In the genomic region with DNA sequence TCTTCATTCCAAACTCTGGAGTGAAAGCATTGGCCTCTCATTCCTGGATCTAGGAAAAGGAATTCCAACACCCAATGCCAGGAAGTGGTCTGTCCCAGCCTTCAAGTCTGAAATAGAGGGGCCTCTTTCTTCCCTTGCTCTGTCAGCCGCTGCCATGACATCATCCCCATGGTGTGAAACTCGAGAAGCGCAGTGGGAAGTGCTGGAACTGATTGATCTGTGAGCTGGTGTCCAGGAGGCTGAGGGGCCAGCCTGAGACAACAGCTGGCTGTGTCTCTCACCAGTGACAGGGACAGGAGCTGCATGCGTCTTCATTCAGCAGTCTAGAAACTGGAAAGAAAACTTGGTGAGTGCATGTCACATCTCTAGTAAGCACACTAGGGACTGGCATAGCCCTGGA, we compare ENCODE assay signal across 28 mouse cellular contexts. TPM values are rescaled to one million over a fixed set of nuclear protein-coding genes. Genes with fewer than 3 reads are reported as not detected.
A peak's percentile ranks its signal among the peaks of the same experiment; 100 is the strongest.
DNase-seq lines count a peak whose midpoint lies in the region; ATAC-seq lines count a peak whose summit lies in the region.
"Had no signal": no experiment of that assay in that cellular context is flagged by ENCODE, and none has a peak within 500 bp of the region (broad histone marks: within the 10 kb centered on the region; RNA-seq: fewer than 3 reads in every experiment).

No protein-coding gene starts in this region.

- H3K4me1 ChIP-seq in heart, embryonic 10.5 days = peaks cover 35% of the 10 kb centered on the region
- 0 out of 2 replicates have a peak, but pooled peaks cover 7% of the 10 kb centered on the region for H3K4me1 ChIP-seq in neural tube, embryonic 15.5 days
- H3K4me1 ChIP-seq in embryonic facial prominence, embryonic 14.5 days (ENCODE audit: control insufficient read depth, insufficient read depth, low read length) = peaks cover 6% of the 10 kb centered on the region; the same call in 1 of the 2 replicates
- peaks cover 11% of the 10 kb centered on the region; the same call in 1 of the 2 replicates for H3K4me1 ChIP-seq in neural tube, embryonic 11.5 days (ENCODE audit: control insufficient read depth, insufficient read depth, low read length)
- H3K4me1 ChIP-seq: neural tube, embryonic 13.5 days had no signal

- no peaks in the 10 kb centered on the region for H3K9me3 ChIP-seq in heart, embryonic 10.5 days
- no peaks in the 10 kb centered on the region for H3K9me3 ChIP-seq in neural tube, embryonic 15.5 days (replicated peaks)
- H3K9me3 ChIP-seq in embryonic facial prominence, embryonic 14.5 days (ENCODE audit: control insufficient read depth, low read length) = no peaks in the 10 kb centered on the region
- no peaks in the 10 kb centered on the region for H3K9me3 ChIP-seq in neural tube, embryonic 11.5 days (ENCODE audit: control insufficient read depth, low read length)
- H3K9me3 ChIP-seq: midbrain, embryonic 13.5 days; neural tube, embryonic 13.5 days had no signal

- no peak for DNase-seq in heart, embryonic 10.5 days (ENCODE audit: low spot score)
- no peak for DNase-seq in heart, postnatal 4 days
- DNase-seq in neural tube, embryonic 10.5 days (ENCODE audit: extremely low spot score, low spot score) = peak; percentile 46
- peak; percentile 80 for DNase-seq in embryonic facial prominence, embryonic 14.5 days (ENCODE audit: low spot score)
- DNase-seq in neural tube, embryonic 11.5 days (ENCODE audit: low spot score) = peak; percentile 63
- no peak for DNase-seq in thymus, postnatal 14 days
- no peak for DNase-seq in cerebellum, adult 11 months
- DNase-seq: adrenal gland, postnatal 14 days; cerebellum, adult 9-10 months; forebrain, postnatal 0 days; gastrocnemius, postnatal 14 days; liver, postnatal 0 days; lung, postnatal 14 days; spleen, adult 18-20 months had no signal

- H3K27ac ChIP-seq in heart, embryonic 10.5 days = peak overlapping the region; percentile 31; the same call in 1 of the 2 replicates
- no peak overlapping the region for H3K27ac ChIP-seq in neural tube, embryonic 15.5 days (replicated peaks)
- H3K27ac ChIP-seq in embryonic facial prominence, embryonic 14.5 days (replicated peaks; ENCODE audit: low read depth, low read length) = no peak overlapping the region
- H3K27ac ChIP-seq in neural tube, embryonic 11.5 days (ENCODE audit: low read depth, low read length) = no peak overlapping the region
- H3K27ac ChIP-seq: heart, adult 2 months; hindbrain, postnatal 0 days; midbrain, embryonic 13.5 days; neural tube, embryonic 13.5 days had no signal

- no peaks in the 10 kb centered on the region for H3K36me3 ChIP-seq in heart, embryonic 10.5 days
- H3K36me3 ChIP-seq in neural tube, embryonic 15.5 days = no peaks in the 10 kb centered on the region
- no peaks in the 10 kb centered on the region for H3K36me3 ChIP-seq in embryonic facial prominence, embryonic 14.5 days (ENCODE audit: control insufficient read depth, insufficient read depth, low read length)
- no peaks in the 10 kb centered on the region for H3K36me3 ChIP-seq in neural tube, embryonic 11.5 days (ENCODE audit: control insufficient read depth, insufficient read depth, low read length)
- H3K36me3 ChIP-seq: midbrain, embryonic 13.5 days; neural tube, embryonic 13.5 days had no signal

- no peak overlapping the region for H3K9ac ChIP-seq in neural tube, embryonic 15.5 days (replicated peaks)
- H3K9ac ChIP-seq in embryonic facial prominence, embryonic 14.5 days (ENCODE audit: low read depth, low read length) = no peak overlapping the region
- no peak overlapping the region for H3K9ac ChIP-seq in neural tube, embryonic 11.5 days (ENCODE audit: low read length)
- H3K9ac ChIP-seq: forebrain, postnatal 0 days; liver, postnatal 0 days; midbrain, embryonic 13.5 days; neural tube, embryonic 13.5 days had no signal

- H3K4me2 ChIP-seq in neural tube, embryonic 15.5 days = no peak overlapping the region
- H3K4me2 ChIP-seq in embryonic facial prominence, embryonic 14.5 days (ENCODE audit: low read depth, low read length) = no peak overlapping the region
- no peak overlapping the region for H3K4me2 ChIP-seq in neural tube, embryonic 11.5 days (ENCODE audit: low read depth)
- H3K4me2 ChIP-seq: midbrain, embryonic 13.5 days; neural tube, embryonic 13.5 days had no signal

- peaks cover 10% of the 10 kb centered on the region for H3K27me3 ChIP-seq in heart, embryonic 10.5 days (ENCODE audit: insufficient read depth, poor library complexity, severe bottlenecking)
- H3K27me3 ChIP-seq in neural tube, embryonic 15.5 days (replicated peaks) = peaks cover 3% of the 10 kb centered on the region; the same call in 1 of the 2 replicates
- H3K27me3 ChIP-seq in embryonic facial prominence, embryonic 14.5 days (replicated peaks; ENCODE audit: control insufficient read depth, insufficient read depth, low read length) = no peaks in the 10 kb centered on the region
- H3K27me3 ChIP-seq in neural tube, embryonic 11.5 days (ENCODE audit: control insufficient read depth, insufficient read depth, low read length) = no peaks in the 10 kb centered on the region; the same call in 1 of the 2 replicates
- H3K27me3 ChIP-seq: midbrain, embryonic 13.5 days had no signal

- H3K4me3 ChIP-seq in heart, embryonic 10.5 days = no peak overlapping the region
- no peak overlapping the region for H3K4me3 ChIP-seq in neural tube, embryonic 15.5 days (replicated peaks)
- H3K4me3 ChIP-seq in embryonic facial prominence, embryonic 14.5 days (ENCODE audit: low read depth, low read length) = no peak overlapping the region
- no peak overlapping the region for H3K4me3 ChIP-seq in neural tube, embryonic 11.5 days (ENCODE audit: low read depth, low read length)
- H3K4me3 ChIP-seq: heart, adult 2 months; midbrain, embryonic 13.5 days; neural tube, embryonic 13.5 days had no signal

- no peak for ATAC-seq in neural tube, embryonic 15.5 days (ENCODE audit: low FRiP score)
- peak; percentile 75 for ATAC-seq in embryonic facial prominence, embryonic 14.5 days (ENCODE audit: low read depth)
- ATAC-seq in neural tube, embryonic 11.5 days (ENCODE audit: insufficient read depth, low FRiP score, low TSS enrichment) = no peak
- ATAC-seq: forebrain, postnatal 0 days; hindbrain, postnatal 0 days; intestine, embryonic 16.5 days; liver, postnatal 0 days; midbrain, embryonic 13.5 days had no signal

- WGBS in heart, embryonic 10.5 days = 6% methylated on average over 4 of the region's 4 CpGs
- 27% methylated on average over 4 of the region's 4 CpGs for WGBS in neural tube, embryonic 15.5 days
- 5% methylated on average over 4 of the region's 4 CpGs for WGBS in embryonic facial prominence, embryonic 14.5 days
- 25% methylated on average over 4 of the region's 4 CpGs for WGBS in neural tube, embryonic 11.5 days

RNA-seq across cellular contexts. Expression of a gene that starts 28.5 kb away (rescaled TPM):
- not detected in 2 replicates for polyA plus RNA-seq in heart, embryonic 10.5 days (2016; fragmentation: Nextera tagmentation; extraction: Ambion mirVana)
- not detected for total RNA-seq in heart, postnatal 4 days (2021)
- not detected in 2 replicates for polyA plus RNA-seq in neural tube, embryonic 15.5 days (2015; fragmentation: Nextera tagmentation; extraction: Ambion mirVana)
- polyA plus RNA-seq in embryonic facial prominence, embryonic 14.5 days (2014; fragmentation: Nextera tagmentation; extraction: Ambion mirVana) = not detected in 2 replicates
- polyA plus RNA-seq in neural tube, embryonic 11.5 days (2014; fragmentation: Nextera tagmentation; extraction: Ambion mirVana) = not detected in 2 replicates
- total RNA-seq: adrenal gland, postnatal 14 days; forebrain, postnatal 0 days; gastrocnemius, postnatal 14 days; heart, adult 2 months; heart, postnatal 25 days; hindbrain, postnatal 0 days; layer of hippocampus, adult 8-10 months; left cerebral cortex, adult 18-20 months; left cerebral cortex, postnatal 25 days; liver, adult 2 months; megakaryocyte progenitor cell, adult 5-6 weeks had no signal
- polyA plus RNA-seq: forebrain, postnatal 0 days; heart, embryonic 14.5 days; hindbrain, postnatal 0 days; intestine, embryonic 16.5 days; kidney, embryonic 14.5 days; liver, adult 2 months; liver, postnatal 0 days; midbrain, embryonic 13.5 days; neural tube, embryonic 13.5 days had no signal

RNA-seq across cellular contexts. Expression of a gene that starts 59.5 kb away (rescaled TPM):
- 13.9 and 16.8 TPM in 2 replicates for polyA plus RNA-seq in heart, embryonic 10.5 days (2016; fragmentation: Nextera tagmentation; extraction: Ambion mirVana)
- 10 to 100 TPM; 25.5 to 26.8 TPM for total RNA-seq in heart, postnatal 4 days (2021)
- 7.7 and 9.0 TPM in 2 replicates for polyA plus RNA-seq in neural tube, embryonic 15.5 days (2015; fragmentation: Nextera tagmentation; extraction: Ambion mirVana)
- polyA plus RNA-seq in embryonic facial prominence, embryonic 14.5 days (2014; fragmentation: Nextera tagmentation; extraction: Ambion mirVana) = 12.7 and 17.2 TPM in 2 replicates
- polyA plus RNA-seq in neural tube, embryonic 11.5 days (2014; fragmentation: Nextera tagmentation; extraction: Ambion mirVana) = 10.9 and 12.5 TPM in 2 replicates

Comparison
In these comparisons a context has a peak if more than half of its experiments do, and no peak if none do; other contexts are left out.
1. DNase-seq: peak in neural tube, embryonic 10.5 days (single experiment), embryonic facial prominence, embryonic 14.5 days (single experiment) and neural tube, embryonic 11.5 days (single experiment); none in heart, embryonic 10.5 days (single experiment), heart, postnatal 4 days (single experiment), thymus, postnatal 14 days (single experiment) and cerebellum, adult 11 months (single experiment).